Mouse (Mus musculus) heart, embryonic 10.5 days (tissue): ENCODE measurements around the gene Rb1. TPM values are rescaled to one million over a fixed set of nuclear protein-coding genes. Genes with fewer than 3 reads are reported as not detected.
A peak's percentile ranks its signal among the peaks of the same experiment; 100 is the strongest.

Source experiments
- DNase-seq: peaks from one replicate; pipeline ENCODE4 v3.0.0-alpha.2; 2017; ENCODE audit warnings: low spot score
- H3K27ac ChIP-seq: fragments of 300-500 bp; sonication (generic); 2 replicates; pipeline ENCODE4 v1.5.1; 2016; ENCODE audit warnings: mild to moderate bottlenecking
- H3K27me3 ChIP-seq: fragments of 300-500 bp; sonication (generic); 2 replicates; pipeline ENCODE4 v1.6.1; 2016; ENCODE audit warnings: mild to moderate bottlenecking; ENCODE audit not compliant: poor library complexity, insufficient read depth, severe bottlenecking
- H3K36me3 ChIP-seq: fragments of 300-500 bp; sonication (generic); 2 replicates; pipeline ENCODE4 v1.6.1; 2016; ENCODE audit warnings: mild to moderate bottlenecking, moderate library complexity
- H3K4me1 ChIP-seq: fragments of 300-500 bp; sonication (generic); 2 replicates; pipeline ENCODE4 v1.6.1; 2016; ENCODE audit warnings: mild to moderate bottlenecking
- H3K4me3 ChIP-seq: fragments of 300-500 bp; sonication (generic); 2 replicates; pipeline ENCODE4 v1.5.1; 2016; ENCODE audit warnings: mild to moderate bottlenecking, moderate library complexity
- H3K9me3 ChIP-seq: fragments of 300-500 bp; sonication (generic); 2 replicates; pipeline ENCODE4 v1.6.1; 2016; ENCODE audit warnings: mild to moderate bottlenecking, moderate library complexity
- WGBS: fragments of 180-500 bp; shearing (Covaris S2); methylation state at CpG from one replicate; pipeline ENCODE4 v1.1.7; 2016; 5-methylcytosine and 5-hydroxymethylcytosine counted together
- polyA plus RNA-seq: library from polyadenylated mRNA; unstranded; fragments of >200 nt; fragmentation: Nextera tagmentation; extraction: Ambion mirVana; gene quantifications from 2 replicates; pipeline ENCODE4 v1.2.1, GENCODE M21; 2016

The Rb1 gene
- polyA plus RNA-seq, 1 experiment from 2014 or later = 7.7 TPM

DNA sequence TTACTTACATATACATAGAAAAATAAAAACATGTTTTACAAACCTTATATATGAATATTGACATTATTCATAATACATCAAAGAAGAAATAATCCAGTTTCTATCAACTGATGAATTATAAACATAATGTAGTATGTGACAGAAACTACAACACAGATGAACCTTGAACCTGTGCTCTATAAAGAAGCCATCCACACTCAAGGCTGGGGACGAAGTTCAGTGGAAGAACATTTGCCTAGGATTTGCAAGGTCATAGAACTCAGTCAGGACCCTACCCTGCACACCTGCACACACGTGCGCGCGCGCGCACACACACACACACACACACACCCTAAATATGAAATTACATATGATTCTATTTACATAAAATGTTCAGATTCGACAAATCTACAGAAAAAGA, 115.4 kb downstream of the Rb1 start:
- no peaks in the 10 kb centered on the region for H3K4me1 ChIP-seq
- H3K9me3 ChIP-seq = no peaks in the 10 kb centered on the region
- H3K36me3 ChIP-seq = no peaks in the 10 kb centered on the region
- H3K4me3 ChIP-seq = no peak overlapping the region
- H3K27ac ChIP-seq = no peak overlapping the region
- WGBS = 91% methylated on average over 8 of the region's 8 CpGs
- no peaks in the 10 kb centered on the region for H3K27me3 ChIP-seq
- DNase-seq = no peak

DNA sequence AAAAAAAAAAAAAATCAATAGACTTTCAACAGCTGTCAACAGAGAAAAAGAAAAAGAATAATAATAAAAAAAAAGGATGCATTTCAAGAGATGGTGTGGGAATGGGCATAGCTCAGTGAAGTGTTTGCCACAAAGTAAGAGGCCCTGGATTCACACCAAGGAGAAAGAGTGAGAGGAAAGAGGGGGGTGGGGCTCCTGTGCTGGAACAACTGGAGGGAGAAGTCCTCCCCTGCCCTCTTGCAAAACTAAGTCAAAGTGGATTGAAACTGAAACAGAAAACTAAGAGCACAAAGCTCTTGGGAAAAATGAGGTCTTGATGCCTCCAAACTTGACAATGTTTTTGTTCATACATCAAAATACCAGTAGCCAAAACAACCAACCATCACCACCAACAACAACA, 116.4 kb downstream of the Rb1 start:
- Histone ChIP-seq H3K9me3 (no peaks in the 10 kb centered on the region), H3K36me3 (no peaks in the 10 kb centered on the region), H3K27ac (no peak overlapping the region), H3K4me1 (no peaks in the 10 kb centered on the region), H3K27me3 (no peaks in the 10 kb centered on the region), H3K4me3 (no peak overlapping the region)
- DNase-seq = no peak

DNA sequence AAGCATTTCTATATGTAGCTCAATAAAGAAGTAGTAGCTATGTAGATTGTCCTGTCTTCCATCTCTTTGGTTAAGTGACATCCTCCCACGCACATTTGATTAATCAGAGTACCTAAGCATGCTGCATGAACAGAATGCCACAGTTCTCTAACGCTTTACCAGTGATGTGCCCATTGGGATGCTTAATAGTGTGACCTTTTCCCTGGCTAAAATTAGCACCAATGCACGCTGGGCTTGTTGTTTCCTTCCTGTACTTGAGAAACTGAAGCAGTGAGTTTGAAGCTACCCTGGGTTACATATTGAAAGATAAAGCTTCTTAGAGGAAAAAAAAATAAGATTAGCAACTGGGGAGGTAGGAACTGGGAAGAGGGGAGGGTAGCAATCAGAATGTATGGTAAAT, 121.6 kb downstream of the Rb1 start:
- 49% methylated on average over 3 of the region's 3 CpGs for WGBS
- Histone ChIP-seq H3K36me3 (no peaks in the 10 kb centered on the region), H3K4me3 (no peak overlapping the region), H3K27ac (no peak overlapping the region), H3K27me3 (no peaks in the 10 kb centered on the region), H3K4me1 (peaks cover 3% of the 10 kb centered on the region; the same call in 1 of the 2 replicates), H3K9me3 (no peaks in the 10 kb centered on the region)
- no peak for DNase-seq

DNA sequence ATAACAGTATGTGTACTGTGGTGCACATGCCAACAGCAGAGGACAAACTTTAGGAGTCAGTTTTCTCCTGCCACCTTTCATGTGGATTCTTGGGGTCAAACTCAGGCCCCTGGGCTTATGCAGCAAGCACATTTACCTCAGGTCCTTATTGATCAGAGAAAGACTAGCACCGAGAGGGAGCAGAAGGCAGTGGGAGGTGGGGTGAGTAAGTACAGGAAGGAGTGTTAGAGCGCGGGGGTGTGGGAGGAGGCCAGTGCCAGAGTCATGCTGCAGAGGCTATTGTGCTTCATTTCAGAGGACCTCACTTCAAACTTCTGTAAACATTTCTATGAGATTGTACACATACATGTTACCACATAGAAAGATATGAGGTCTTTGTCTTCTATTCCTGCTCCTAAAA, 124.2 kb downstream of the Rb1 start:
- no peak overlapping the region for H3K4me3 ChIP-seq
- no peak for DNase-seq
- H3K27me3 ChIP-seq = no peaks in the 10 kb centered on the region
- 44% methylated on average over 3 of the region's 3 CpGs for WGBS
- H3K4me1 ChIP-seq = peaks cover 7% of the 10 kb centered on the region; the same call in 1 of the 2 replicates
- peaks cover 5% of the 10 kb centered on the region; the same call in 1 of the 2 replicates for H3K36me3 ChIP-seq
- no peaks in the 10 kb centered on the region for H3K9me3 ChIP-seq
- no peak overlapping the region for H3K27ac ChIP-seq

DNA sequence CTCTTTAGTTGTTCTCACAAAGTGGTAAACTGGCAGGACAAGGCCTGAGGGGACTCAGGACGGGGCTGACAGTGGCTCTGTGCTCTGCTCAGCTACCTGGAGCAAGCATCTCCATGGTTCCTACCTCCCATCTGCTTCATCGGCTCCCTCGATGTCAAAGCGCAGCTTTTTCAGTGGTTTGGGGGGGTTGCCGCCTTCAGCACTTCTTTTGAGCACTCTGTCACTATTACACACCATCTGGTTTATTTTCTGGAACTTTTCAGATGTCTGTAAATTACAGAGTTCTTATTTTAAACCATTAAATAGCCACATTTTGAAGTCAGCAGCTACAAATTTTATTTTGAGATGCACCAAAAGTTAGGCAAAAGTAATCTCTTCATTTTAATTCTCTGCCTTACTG, 126.6 kb downstream of the Rb1 start:
- no peak overlapping the region for H3K4me3 ChIP-seq
- peaks cover 10% of the 10 kb centered on the region; the same call in 1 of the 2 replicates for H3K36me3 ChIP-seq
- 58% methylated on average over 5 of the region's 5 CpGs for WGBS
- peaks cover 6% of the 10 kb centered on the region; the same call in 1 of the 2 replicates for H3K4me1 ChIP-seq
- no peak overlapping the region for H3K27ac ChIP-seq
- no peaks in the 10 kb centered on the region for H3K9me3 ChIP-seq
- H3K27me3 ChIP-seq = no peaks in the 10 kb centered on the region
- DNase-seq = no peak

DNA sequence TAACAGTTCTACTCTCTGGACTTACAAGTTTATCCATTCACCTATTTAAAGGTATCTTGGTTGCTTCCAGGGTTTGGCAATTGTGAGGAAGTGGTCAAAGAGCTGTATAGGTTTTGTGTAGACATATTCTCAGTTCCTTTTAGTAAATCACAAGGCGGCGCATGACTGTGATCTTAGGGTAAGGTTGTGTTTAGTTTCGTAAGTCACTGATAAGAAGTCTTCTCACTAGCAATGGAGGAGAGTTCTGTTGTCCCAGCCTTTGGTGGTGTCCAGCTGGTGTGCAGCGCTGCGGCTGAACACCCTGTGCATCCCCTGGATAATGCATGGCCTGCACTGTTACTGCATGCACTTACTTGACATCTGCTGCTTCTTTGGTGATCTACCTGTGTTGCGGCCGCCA, 138.7 kb downstream of the Rb1 start:
- Histone ChIP-seq H3K27me3 (no peaks in the 10 kb centered on the region), H3K36me3 (peaks cover 39% of the 10 kb centered on the region), H3K4me3 (no peak overlapping the region), H3K27ac (no peak overlapping the region), H3K4me1 (no peaks in the 10 kb centered on the region), H3K9me3 (no peaks in the 10 kb centered on the region; the same call in 1 of the 2 replicates)
- no peak for DNase-seq
- 90% methylated on average over 7 of the region's 7 CpGs for WGBS

DNA sequence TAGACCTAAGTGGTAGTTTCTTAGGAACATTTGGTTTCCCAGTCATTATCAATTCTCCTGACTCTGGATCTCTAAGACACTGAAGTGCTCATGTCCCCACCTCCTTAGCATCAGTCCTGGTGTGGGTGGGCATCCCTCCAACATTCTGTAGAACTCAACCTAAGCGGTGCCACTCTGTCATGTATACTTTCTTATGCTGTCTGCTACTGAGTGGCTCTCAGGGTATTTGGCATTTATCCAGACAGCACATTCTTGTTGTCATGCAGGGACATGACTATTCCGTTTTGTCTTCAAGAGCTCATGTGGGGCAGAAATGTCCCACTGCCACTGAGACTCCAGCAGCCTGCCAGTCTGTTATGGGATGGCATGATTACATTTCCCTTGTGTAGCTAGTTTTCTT, 144.5 kb downstream of the Rb1 start:
- H3K27me3 ChIP-seq = no peaks in the 10 kb centered on the region
- no peaks in the 10 kb centered on the region; the same call in 1 of the 2 replicates for H3K9me3 ChIP-seq
- no peaks in the 10 kb centered on the region for H3K4me1 ChIP-seq
- WGBS = 56% methylated on average over 2 of the region's 2 CpGs
- peak; percentile 25 for DNase-seq
- no peak overlapping the region for H3K4me3 ChIP-seq
- H3K36me3 ChIP-seq = peaks cover 81% of the 10 kb centered on the region
- H3K27ac ChIP-seq = no peak overlapping the region

DNA sequence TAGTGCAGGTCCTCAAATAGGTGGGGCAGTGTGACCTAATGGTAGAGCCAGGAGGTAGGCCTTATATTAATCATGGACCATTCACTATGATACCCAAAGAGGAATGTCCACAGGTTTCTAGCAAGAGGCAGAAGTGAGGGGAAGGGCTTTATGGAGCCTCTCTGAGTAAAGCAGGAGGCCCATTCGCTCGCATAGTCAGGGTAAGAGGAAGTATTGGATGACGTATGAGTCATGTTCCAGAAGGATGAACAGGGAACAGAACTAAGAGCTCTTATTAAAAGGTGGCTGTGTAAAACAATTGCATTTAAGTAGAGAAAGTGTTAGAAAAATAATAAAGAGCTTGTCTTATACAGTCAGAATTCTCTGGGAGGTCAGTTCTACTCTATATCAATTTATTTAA, 145.0 kb downstream of the Rb1 start:
- 86% methylated on average over 3 of the region's 3 CpGs for WGBS
- Histone ChIP-seq H3K4me3 (no peak overlapping the region), H3K9me3 (no peaks in the 10 kb centered on the region; the same call in 1 of the 2 replicates), H3K4me1 (no peaks in the 10 kb centered on the region), H3K27ac (no peak overlapping the region), H3K27me3 (no peaks in the 10 kb centered on the region), H3K36me3 (peaks cover 85% of the 10 kb centered on the region)
- peak; percentile 50 for DNase-seq

DNA sequence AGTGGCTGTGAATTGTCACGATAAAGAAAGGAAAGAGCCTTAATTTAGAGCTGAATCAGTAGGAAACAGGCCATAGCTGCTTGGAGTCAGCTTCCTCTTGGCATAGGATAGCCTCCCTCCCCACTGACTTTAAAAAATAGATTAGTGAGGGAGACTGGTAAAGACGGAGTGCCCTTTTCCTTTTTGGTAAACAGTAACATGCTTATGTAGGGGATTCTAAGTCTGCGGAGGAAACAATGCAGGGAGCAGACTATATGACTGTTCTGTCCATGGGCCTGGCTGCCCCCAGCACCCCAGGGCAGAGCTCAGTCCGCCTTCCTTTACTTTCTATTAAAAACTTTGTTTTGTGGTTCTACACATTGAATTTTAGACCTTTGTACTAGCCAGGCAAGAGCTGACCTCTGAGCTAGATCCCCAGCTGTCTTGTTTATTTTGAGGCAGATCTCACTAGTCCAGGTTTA, 146.4 kb downstream of the Rb1 start:
- 62% methylated on average over 4 of the region's 4 CpGs for WGBS

DNA sequence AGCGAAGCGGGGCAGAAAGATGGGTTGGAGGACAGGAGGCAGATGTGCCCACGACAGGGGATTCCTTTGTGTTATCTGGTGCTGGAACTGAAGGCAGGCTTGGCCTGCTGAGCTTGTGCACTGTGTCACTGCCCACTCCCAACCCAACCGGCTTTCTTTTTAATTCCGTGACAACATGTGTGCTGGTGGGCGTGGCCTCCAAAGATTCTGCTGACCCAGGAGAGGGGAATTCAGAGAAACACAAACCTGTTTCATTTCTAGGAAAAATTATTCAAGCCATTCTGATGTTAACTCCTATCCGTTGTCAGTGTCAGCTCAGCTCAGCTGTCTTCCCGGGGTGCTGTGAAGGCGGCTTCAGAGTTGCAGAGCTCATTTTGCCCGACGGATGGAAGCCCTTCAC, 147.7 kb downstream of the Rb1 start:
- no peaks in the 10 kb centered on the region for H3K9me3 ChIP-seq
- H3K27ac ChIP-seq = no peak overlapping the region
- no peak for DNase-seq
- 87% methylated on average over 11 of the region's 11 CpGs for WGBS
- H3K27me3 ChIP-seq = no peaks in the 10 kb centered on the region
- no peaks in the 10 kb centered on the region; the same call in 1 of the 2 replicates for H3K4me1 ChIP-seq
- H3K36me3 ChIP-seq = peaks cover 90% of the 10 kb centered on the region
- no peak overlapping the region for H3K4me3 ChIP-seq

More for the DNA sequence above, 146.4 kb downstream of the Rb1 start:
- Histone ChIP-seq H3K9me3 (no peaks in the 10 kb centered on the region), H3K27me3 (no peaks in the 10 kb centered on the region), H3K4me3 (no peak overlapping the region), H3K4me1 (no peaks in the 10 kb centered on the region; the same call in 1 of the 2 replicates), H3K27ac (no peak overlapping the region), H3K36me3 (peaks cover 89% of the 10 kb centered on the region)
- peak; percentile 66 for DNase-seq

DNA sequence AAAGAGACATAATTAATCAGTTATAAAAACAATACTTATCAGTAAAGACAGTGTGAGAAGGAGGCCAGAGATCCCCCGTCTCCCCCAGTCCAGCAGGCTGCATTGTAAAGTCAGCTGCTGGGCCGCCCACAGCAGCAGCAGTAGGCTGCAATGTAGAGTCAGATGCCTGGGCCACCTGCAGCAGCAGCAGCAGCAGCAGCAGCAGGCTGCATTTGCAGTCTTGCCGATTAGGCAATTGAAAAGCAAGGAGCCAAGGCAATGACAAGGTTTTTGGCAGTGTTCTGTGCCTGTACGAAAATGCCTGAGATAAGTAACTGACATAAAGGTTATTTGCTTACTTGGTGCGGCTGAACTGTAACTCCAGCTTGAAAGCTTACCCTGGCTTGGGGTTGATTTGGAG, 149.4 kb downstream of the Rb1 start:
- Histone ChIP-seq H3K27ac (no peak overlapping the region), H3K36me3 (peaks cover 90% of the 10 kb centered on the region), H3K4me3 (no peak overlapping the region), H3K9me3 (no peaks in the 10 kb centered on the region), H3K27me3 (no peaks in the 10 kb centered on the region), H3K4me1 (no peaks in the 10 kb centered on the region; the same call in 1 of the 2 replicates)
- WGBS = 74% methylated on average over 5 of the region's 5 CpGs
- peak; percentile 45 for DNase-seq

DNA sequence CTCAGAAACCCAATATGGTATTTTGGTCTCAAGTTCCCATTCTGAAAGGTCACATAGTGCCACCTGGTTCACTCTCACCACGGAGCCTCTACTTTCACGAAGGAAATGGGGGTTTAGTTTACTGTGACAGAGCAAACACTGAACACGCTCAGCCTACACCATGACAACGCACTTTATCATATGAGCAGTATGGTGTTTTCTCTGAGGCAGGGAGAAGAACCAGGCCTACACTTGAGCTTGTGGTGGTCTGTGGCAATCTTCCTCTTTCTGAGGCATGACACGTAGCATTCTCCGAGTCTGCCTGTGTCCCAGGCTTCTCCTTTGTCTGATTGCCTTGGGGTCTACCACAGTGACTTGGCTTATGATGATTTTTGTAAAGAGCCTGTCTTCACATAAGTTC, 149.8 kb downstream of the Rb1 start:
- H3K36me3 ChIP-seq = peaks cover 92% of the 10 kb centered on the region
- 78% methylated on average over 6 of the region's 6 CpGs for WGBS
- no peaks in the 10 kb centered on the region; the same call in 1 of the 2 replicates for H3K4me1 ChIP-seq
- no peaks in the 10 kb centered on the region for H3K9me3 ChIP-seq
- H3K27me3 ChIP-seq = no peaks in the 10 kb centered on the region
- H3K4me3 ChIP-seq = no peak overlapping the region
- H3K27ac ChIP-seq = no peak overlapping the region
- DNase-seq = peak; percentile 61

DNA sequence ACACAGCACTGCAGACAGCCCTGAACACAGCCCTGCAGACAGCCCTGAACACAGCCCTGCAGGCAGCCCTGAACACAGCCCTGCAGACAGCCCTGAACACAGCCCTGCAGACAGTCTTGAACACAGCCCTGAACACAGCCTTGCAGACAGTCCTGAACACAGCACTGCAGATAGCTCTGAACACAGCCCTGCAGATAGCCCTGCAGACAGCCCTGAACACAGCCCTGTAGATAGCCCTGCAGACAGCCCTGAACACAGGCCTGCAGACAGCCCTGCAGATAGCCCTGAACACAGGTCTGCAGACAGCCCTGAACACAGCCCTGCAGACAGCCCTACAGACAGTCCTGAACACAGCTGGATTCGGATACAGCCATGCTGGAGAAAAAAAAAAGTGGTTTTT, 150.6 kb downstream of the Rb1 start:
- peak; percentile 66 for DNase-seq
- 95% methylated on average over 1 of the region's 1 CpGs for WGBS
- peaks cover 92% of the 10 kb centered on the region for H3K36me3 ChIP-seq
- H3K4me3 ChIP-seq = no peak overlapping the region
- H3K4me1 ChIP-seq = no peaks in the 10 kb centered on the region; the same call in 1 of the 2 replicates
- H3K27ac ChIP-seq = no peak overlapping the region
- no peaks in the 10 kb centered on the region for H3K27me3 ChIP-seq
- no peaks in the 10 kb centered on the region for H3K9me3 ChIP-seq
